15 mouse cellular contexts compared by ENCODE assay signal in genomic region chr6:137771621-137772250, GRCm38 (mm10).
"Had no signal": no experiment of that assay in that cellular context is flagged by ENCODE, and none has a peak within 500 bp of the region (broad histone marks: within the 10 kb centered on the region; RNA-seq: fewer than 3 reads in every experiment).

No protein-coding gene starts in this region.

- H3K36me3 ChIP-seq: limb, embryonic 13.5 days had no signal

- H3K4me3 ChIP-seq: limb, embryonic 13.5 days had no signal

- ATAC-seq: inflammation-experienced regulatory T-cells, adult 6 months; intestine, embryonic 16.5 days; liver, postnatal 0 days; lung, postnatal 0 days had no signal

- H3K27me3 ChIP-seq: limb, embryonic 13.5 days had no signal

- H3K9ac ChIP-seq: limb, embryonic 13.5 days; liver, embryonic 14.5 days; liver, postnatal 0 days; lung, embryonic 14.5 days had no signal

- H3K4me2 ChIP-seq: limb, embryonic 13.5 days; lung, embryonic 14.5 days; midbrain, embryonic 11.5 days had no signal

- DNase-seq: kidney, adult 8-10 months; kidney, postnatal 10 days; kidney, postnatal 4 days; left cerebral cortex, postnatal 4 days; liver, postnatal 0 days; lung, embryonic 14.5 days; midbrain, embryonic 14.5 days; thymus, postnatal 25 days had no signal

- H3K27ac ChIP-seq: limb, embryonic 13.5 days; liver, embryonic 14.5 days; macrophage had no signal

- H3K4me1 ChIP-seq: limb, embryonic 13.5 days had no signal
